Mouse (Mus musculus): ENCODE results near the gene Ccnd2.
A peak's percentile ranks its signal among the peaks of the same experiment; 100 is the strongest.

Ccnd2 gene

DNA sequence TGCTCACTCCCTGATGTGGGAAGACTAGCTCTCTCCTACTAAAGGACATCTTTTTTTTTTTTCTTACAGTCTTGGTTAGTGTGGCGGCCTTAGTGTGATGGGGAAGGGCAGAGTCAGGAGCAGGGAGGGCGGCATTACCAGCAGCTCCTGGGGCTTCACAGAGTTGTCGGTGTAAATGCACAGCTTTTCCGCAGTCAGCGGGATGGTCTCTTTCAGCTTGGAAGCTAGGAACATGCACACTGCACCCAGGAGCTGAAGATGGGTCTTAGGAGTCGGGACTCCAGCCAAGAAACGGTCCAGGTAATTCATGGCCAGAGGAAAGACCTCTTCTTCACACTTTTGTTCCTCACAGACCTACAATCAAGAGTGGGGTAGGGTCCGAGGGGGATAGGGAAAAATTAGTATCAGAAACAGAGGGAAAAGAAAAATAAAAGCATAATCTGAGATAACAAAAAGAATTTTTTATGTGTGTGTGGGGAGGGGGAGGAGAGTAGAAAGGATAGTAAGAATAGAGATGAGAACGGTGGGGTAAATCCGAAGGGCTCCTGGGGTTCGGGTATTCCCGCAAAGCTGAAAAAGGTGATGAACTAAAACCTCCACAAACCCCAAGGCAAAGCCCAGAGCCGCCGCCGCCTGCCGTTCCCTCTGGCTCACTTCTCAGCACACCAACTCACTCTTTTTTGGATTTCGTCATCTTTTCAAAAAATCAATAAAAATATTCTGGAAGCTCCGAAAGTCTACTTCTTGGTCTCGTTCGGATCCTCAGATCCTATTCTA lies 3.3 kb downstream of the Ccnd2 start:
- peak in 1 of 2 experiments; percentile 44 for DNase-seq

DNA sequence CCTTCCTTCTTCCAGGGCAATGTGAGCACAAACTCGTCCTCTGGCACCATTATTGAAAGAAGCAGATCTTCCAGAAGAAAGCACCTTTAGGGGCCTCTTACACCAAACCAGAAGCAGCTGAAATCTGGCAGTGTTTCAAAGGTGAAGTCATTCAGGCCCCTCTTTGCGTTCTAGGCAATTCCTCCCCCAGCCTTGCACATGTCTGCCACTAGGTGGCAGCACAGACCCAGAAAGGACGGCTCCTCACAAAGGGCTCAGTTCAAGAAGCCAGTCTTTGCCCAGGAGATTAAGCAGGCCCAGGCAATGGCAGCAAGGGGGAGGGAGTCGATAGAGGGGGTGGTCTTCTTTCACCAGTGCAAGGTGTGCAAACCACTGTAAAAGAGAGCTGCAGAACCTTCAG lies 4.3 kb downstream of the Ccnd2 start:
- DNase-seq: peak; percentile 90 to 93

GRCm38 (mm10) chr6:127146322-127146947 lies 5.6 kb downstream of the Ccnd2 start:
- no peak for DNase-seq

DNA sequence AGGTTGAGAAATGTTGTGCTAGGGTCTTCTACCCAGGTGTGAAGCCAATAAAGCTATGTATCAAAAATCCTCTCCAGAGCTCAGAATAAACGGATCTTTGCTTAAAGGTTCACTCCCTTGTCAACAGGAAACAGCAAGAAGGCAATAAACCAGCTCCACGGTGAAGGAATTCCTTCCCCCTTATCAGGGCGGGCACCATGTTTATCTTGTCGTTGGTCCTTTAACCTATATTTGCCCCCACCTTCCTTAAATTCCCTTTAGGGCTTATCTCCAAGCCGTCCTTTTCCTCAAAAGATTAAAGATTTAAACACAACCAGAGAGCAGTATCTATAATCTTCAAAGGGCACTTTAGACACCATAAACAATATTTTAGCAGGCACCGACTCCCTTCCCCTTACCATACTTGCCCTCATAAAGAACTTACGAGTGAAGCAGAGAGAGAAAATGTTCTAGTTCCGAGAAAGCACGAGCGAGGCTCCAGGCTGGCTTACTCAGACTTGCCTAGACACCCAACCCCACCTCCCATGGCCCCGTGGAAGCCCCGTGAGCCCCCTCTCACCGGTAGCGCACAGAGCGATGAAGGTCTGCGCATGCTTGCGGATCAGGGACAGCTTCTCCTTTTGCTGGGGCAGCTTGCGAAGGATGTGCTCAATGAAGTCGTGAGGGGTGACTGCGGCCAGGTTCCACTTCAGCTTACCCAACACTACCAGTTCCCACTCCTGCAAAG lies 6.4 kb downstream of the Ccnd2 start:
- peak; percentile 39 to 45 for DNase-seq

GRCm38 (mm10) chr6:127143576-127144288 lies 8.3 kb downstream of the Ccnd2 start:
- DNase-seq: peak in 1 of 2 experiments; percentile 20

DNA sequence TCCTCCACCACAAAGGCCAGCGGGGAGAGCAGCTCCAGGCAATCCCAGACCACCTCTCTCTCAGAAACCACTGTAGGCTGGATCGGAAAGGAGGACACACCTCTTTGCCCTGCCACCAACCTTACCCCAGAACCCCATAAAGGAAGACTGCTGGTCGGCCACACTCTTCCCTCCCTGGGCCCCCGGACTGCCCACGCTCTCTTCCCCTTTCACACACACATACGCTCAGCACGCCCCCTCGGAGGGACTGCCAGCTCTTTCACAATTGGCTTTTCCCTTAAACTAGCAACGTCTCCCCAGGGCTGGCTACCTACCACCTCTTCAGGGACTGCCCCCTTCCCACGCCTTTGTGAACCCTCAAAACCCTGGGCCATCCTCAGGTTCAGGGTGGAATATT lies 8.9 kb downstream of the Ccnd2 start:
- peak; percentile 40 to 45 for DNase-seq

DNA sequence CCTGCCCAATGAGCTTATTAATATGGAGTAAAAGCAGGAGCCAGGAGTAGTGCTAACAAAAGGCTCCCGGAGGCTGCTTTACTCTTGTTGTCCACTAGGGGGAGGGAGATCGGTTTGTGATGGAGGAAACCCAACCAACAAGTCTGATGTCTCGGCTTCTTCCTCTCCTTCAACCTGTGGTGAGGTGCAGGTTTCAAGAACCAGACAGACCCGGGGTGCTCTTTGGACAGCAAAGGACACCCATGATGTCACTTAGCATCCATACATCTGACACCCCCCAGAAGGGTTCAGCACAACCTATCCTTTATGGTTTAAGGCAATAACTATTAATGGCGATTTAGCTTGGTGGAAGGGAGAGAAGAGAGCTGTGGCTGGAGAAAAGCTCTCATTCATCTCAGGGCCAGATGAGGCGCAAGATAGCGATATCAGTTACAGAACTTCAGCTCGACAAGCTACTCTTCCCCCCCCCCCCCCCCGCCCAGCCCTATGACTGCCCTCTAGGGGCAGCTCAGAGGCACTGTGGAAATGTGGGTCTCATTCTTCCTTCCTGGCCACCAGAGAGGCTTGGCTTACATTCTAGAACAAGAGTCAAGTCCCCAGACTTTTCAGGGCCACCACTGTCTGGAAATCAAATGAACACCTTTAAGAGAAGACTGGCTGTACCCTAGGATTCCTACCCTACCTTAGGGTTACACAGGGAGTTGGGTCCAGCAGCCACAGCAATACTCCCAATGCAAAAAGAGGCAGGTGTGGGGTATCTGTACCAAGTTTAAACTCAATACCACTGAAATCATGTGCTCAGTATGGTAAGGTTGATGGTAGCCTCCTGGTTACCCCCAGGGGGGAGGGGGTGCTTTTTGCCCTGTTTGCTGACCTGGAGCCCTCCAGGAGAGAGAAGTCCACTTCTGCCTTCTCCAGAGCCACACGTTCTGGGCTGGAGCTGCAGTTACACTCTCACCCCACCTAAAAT lies 9.6 kb downstream of the Ccnd2 start:
- DNase-seq: peak; percentile 20 to 73

GRCm38 (mm10) chr6:127138962-127139361 lies 13.0 kb downstream of the Ccnd2 start:
- no peak for DNase-seq

DNA sequence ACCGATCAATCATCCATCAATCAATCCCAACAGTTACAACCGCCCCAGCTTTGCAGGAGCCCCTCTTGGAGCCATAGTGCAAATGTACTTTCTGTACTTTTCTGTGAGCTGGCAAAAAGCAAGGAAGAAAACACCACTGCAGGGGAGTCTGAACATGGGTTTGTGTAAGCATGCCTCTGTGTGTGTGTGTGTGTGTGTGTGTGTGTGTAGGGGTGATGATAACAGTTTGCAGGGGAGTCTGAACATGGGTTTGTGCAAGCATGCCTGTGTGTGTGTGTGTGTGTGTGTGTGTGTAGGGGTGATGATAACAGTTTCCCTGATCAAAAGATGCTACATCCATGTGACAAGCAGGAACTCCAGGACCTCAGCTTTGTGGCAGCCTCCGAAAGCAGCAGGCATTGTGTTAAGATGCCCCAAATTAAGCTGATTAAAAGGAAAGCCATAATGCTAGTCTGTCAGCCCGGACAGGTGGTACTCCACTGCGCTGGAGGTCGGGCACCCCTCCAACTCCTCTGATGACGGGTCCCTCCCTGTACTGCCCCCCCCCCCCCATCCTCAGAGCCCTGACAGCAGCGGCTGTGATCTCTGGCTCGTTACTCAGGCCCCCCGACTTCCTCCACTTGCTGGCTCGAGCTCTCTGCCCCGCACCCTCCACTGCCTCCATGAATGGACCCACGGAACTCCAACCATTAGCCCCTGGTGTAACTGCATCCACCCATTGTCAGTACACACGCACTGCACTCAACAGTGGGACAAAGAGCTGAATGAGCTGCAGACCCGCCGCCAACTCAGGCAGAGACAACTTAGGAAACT lies 18.4 kb downstream of the Ccnd2 start:
- no peak for DNase-seq

DNA sequence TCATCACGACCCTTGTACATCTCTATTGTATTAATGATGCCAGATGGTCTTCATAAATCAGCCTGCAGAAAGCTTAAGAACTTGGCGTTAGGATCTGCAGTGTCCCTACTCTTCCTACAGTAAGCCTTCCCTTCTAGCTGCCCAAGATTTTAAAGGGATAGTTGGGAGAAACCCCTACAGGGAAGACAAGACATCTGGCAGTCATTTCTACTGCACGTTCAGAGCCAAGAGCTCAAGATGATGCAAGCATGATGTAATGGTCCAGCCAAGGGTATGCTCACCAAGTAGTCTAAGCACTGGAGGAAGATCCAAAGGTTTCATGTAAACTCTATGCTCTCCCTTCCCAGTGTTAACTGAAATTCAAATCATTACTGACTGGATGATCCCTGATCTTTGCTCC lies 19.3 kb downstream of the Ccnd2 start:
- DNase-seq: no peak

DNA sequence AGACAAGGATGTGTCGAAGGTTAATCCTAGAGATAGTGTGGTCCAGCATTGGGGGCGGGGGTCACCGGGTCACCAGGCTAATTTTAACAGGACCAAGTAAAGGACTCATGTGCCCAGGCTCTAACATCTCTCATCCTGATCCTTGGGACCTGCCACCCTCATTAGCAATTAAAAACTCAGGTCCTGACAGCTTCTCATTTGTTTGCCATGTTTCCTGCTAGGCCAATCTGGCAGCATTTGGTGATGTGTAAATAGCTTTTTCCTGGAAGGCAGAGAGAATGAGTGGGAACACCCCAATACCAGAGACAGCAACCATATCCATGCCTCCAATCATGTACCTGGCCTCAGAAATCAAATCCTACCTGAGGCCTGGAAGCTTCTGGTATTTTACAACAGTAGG lies 20.0 kb downstream of the Ccnd2 start:
- DNase-seq: no peak

GRCm38 (mm10) chr6:127130377-127130776 lies 21.6 kb downstream of the Ccnd2 start:
- no peak for DNase-seq

DNA sequence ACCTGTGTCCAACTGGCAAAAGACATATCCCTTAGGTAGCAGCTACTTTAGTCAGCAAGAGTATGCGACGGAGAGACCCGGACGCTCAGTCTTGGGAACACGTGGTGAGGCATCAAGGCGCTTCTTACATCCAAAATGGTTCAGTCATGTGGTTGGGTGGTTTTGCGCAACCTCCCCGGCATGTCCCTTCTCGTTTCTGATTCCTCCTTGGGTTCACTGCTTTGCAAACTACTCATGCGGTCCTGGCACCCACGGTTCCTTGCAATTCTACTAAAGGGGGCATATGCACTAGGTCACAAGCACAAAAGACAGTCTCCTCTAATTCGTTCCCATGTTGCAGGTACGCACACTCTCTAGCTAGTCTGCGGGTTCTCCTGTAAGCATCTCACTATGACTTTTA lies 22.3 kb downstream of the Ccnd2 start:
- no peak for DNase-seq

- no peak for DNase-seq
Observed at GRCm38 (mm10) chr6:127123506-127123905, 28.5 kb downstream of the Ccnd2 start.

- DNase-seq: no peak
Observed at GRCm38 (mm10) chr6:127122996-127123395, 29.0 kb downstream of the Ccnd2 start.

- DNase-seq: no peak
Observed at GRCm38 (mm10) chr6:127122221-127122806, 29.7 kb downstream of the Ccnd2 start.

DNA sequence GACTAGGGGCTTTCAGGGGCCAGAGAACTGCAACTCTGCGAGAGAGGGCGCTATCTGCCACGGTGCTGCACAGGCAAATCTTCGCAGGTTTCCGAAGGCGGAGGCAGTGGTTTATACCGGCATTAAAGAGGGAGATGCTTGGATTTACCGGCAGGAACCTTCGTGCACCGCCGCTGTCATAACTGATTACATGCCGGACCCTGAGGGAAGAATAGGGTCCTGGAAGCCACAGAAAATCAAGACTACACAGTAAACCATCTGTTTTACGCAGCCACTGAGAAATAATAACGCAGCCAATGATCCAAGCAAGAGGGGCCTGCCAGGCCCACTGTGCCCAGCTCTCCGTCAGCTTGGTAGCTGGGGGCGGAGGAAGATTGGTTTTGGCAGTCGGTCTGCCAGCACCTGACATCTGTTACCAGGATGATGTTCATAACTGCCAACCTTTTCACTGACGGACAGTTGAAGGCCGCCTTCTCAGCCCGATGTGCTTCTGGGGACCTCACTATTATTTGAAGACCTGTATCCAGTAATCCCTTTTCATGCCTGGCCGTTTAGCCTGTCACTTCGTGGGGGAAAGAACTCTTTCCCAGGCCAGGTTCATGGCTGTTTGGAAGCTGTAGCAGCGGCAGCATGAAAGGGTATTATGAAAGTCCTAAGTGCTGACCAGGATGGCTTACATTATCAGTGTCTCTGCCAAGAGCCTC lies 37.1 kb downstream of the Ccnd2 start:
- no peak for DNase-seq

DNA sequence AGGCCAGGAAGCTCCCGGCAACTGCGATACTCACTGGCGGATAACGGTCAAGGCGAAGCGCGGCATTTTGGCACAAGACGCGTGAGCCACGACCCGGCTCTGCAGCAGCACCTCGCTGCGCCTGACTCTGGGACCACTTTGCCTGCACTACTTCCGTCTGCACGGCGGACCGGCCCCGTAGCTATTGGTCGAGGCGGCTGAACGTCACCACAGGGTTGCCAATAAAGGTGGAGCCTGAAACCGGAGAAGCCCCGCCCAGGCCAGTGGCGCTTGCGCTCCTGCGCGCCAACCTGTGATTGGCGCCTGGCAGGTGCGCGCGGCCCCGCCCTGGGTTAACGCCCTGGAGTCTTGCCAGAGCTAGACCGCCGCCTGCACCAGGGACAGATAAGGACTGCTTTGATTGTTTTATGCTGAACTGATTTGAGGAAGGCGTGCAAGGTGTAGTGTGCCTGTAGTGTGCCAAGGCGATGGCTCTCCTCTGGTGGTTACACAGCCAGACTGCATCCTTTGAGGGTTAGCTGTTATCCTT lies 42.5 kb downstream of the Ccnd2 start, which contains the start of gene Tigar:
Gene Tigar (minus strand): TSS at position 156 of the 529 bp plus-strand sequence.
- peak; percentile 94 to 95 for DNase-seq

DNA sequence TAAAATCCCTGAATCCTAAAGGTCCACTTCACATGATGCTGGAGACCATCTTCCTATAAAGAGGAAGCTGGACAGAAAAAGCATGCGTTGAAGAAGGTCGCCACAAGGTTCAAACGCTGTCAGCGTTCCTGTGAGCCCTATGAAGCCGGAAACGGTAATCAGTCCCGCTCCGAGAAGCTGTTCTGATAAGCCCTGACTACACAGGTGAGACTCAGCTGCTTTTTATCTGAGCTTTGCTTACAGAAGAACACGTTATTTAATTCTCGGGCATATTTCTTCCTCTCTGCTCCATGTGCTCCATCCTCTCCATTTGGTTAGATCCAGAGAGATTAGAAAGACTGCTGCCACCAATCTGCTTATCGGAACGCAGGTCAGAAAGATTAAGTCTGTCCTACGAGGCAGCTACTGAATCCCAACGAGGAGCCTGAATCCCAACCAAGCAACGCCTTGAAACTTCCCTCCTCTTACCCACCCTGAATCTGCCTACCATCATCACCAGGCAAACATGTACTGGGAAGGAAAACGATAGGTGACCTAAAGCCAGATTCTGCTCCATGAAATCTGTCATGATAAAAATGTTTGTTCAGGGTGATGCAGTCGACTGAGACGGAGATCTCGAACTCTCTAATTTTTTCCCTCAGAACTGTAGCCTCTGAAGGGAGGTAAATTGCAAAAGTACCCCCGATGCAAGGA lies 43.5 kb downstream of the Ccnd2 start:
- DNase-seq: no peak

All from lung, postnatal 4 days (tissue).